ENCODE assay signal across 26 mouse cellular contexts in the genomic region with DNA sequence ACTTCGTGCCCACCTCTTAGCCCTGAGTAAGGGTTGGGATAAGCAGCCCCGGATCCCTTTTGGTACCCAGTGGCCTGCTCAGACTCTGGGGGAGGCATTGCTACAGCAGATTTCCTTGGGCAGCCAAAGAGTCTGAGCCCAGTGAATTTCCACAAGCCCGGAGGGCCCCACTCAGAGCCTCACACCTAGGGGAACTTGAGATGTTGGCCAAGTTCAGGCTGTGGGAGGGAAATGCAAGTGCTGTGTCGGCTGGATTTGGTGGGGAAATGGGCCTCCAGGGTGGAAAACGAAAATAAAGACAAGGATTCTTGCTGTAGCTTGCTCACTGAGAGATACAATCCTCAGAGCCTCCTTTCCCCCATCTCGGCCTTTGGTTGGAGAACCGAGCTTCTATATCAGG. TPM values are rescaled to one million over a fixed set of nuclear protein-coding genes. Genes with fewer than 3 reads are reported as not detected.
DNase-seq lines count a peak whose midpoint lies in the region; ATAC-seq and TF ChIP-seq lines count a peak whose summit lies in the region.
"Had no signal": no experiment of that assay in that cellular context is flagged by ENCODE, and none has a peak within 500 bp of the region (broad histone marks: within the 10 kb centered on the region; RNA-seq: fewer than 3 reads in every experiment).

No protein-coding gene starts in this region.

- no peaks in the 10 kb centered on the region for H3K9me3 ChIP-seq in limb, embryonic 10.5 days (replicated peaks)
- H3K9me3 ChIP-seq in limb, embryonic 14.5 days (ENCODE audit: control insufficient read depth, low read length): no peaks in the 10 kb centered on the region
- H3K9me3 ChIP-seq: embryonic facial prominence, embryonic 13.5 days; forebrain, embryonic 13.5 days; hindbrain, embryonic 10.5 days; intestine, embryonic 15.5 days; liver, embryonic 12.5 days; midbrain, embryonic 13.5 days had no signal

- peak; percentile 47 for ATAC-seq in limb, embryonic 14.5 days (ENCODE audit: low FRiP score, low read depth)
- ATAC-seq: activated CD4-positive, CD25-positive, alpha-beta regulatory T cell, adult 4 months; forebrain, embryonic 13.5 days; hindbrain, embryonic 16.5 days; intestine, embryonic 15.5 days; liver, embryonic 12.5 days; midbrain, embryonic 13.5 days had no signal

- H3K4me1 ChIP-seq in limb, embryonic 10.5 days: peaks cover 29% of the 10 kb centered on the region
- peaks cover 30% of the 10 kb centered on the region for H3K4me1 ChIP-seq in limb, embryonic 14.5 days (ENCODE audit: control insufficient read depth, insufficient read depth, low read length)
- H3K4me1 ChIP-seq: intestine, embryonic 15.5 days; liver, embryonic 12.5 days had no signal

- 78% methylated on average over 7 of the region's 7 CpGs for WGBS in limb, embryonic 10.5 days
- 55% methylated on average over 7 of the region's 7 CpGs for WGBS in limb, embryonic 14.5 days

- TF ChIP-seq CTCF in left cerebral cortex, adult 2 months (IDR thresholded peaks at IDR 0.05): no peak
- no peak for TF ChIP-seq CTCF in layer of hippocampus, adult 2 months (conservative IDR thresholded peaks at IDR 0.05)

- 0 out of 2 replicates have a peak, but pooled peaks cover 11% of the 10 kb centered on the region for H3K27me3 ChIP-seq in limb, embryonic 10.5 days (ENCODE audit: low read depth, poor library complexity, severe bottlenecking)
- H3K27me3 ChIP-seq in limb, embryonic 14.5 days (ENCODE audit: control insufficient read depth, insufficient read depth, low read length): no peaks in the 10 kb centered on the region
- H3K27me3 ChIP-seq: forebrain, embryonic 13.5 days; intestine, embryonic 15.5 days; liver, embryonic 12.5 days; midbrain, embryonic 13.5 days had no signal

- H3K4me3 ChIP-seq in left cerebral cortex, adult 2 months: no peak overlapping the region
- H3K4me3 ChIP-seq in limb, embryonic 10.5 days: no peak overlapping the region
- H3K4me3 ChIP-seq in limb, embryonic 14.5 days (replicated peaks; ENCODE audit: low read length): no peak overlapping the region
- no peak overlapping the region for H3K4me3 ChIP-seq in layer of hippocampus, adult 2 months
- H3K4me3 ChIP-seq: embryonic facial prominence, embryonic 13.5 days; forebrain, embryonic 13.5 days; gastrocnemius, adult 2 months; hindbrain, embryonic 10.5 days; intestine, embryonic 15.5 days; liver, embryonic 12.5 days; midbrain, embryonic 13.5 days had no signal

- H3K27ac ChIP-seq in left cerebral cortex, adult 2 months: peak overlapping the region; percentile 52
- peak overlapping the region; percentile 54; the same call in 1 of the 2 replicates for H3K27ac ChIP-seq in limb, embryonic 10.5 days
- H3K27ac ChIP-seq in limb, embryonic 14.5 days (replicated peaks; ENCODE audit: low read depth, low read length): peak overlapping the region; percentile 61; the same call in 1 of the 2 replicates
- no peak overlapping the region for H3K27ac ChIP-seq in layer of hippocampus, adult 2 months
- H3K27ac ChIP-seq: forebrain, embryonic 13.5 days; gastrocnemius, adult 2 months; hindbrain, embryonic 10.5 days; intestine, embryonic 15.5 days; liver, embryonic 12.5 days; midbrain, embryonic 13.5 days had no signal

- no peak for TF ChIP-seq POLR2A in limb, embryonic 14.5 days (IDR thresholded peaks at IDR 0.05; ENCODE audit: borderline replicate concordance, extremely low read depth, insufficient read depth, insufficient read length)

- no peak overlapping the region for H3K9ac ChIP-seq in limb, embryonic 14.5 days (ENCODE audit: low read depth, low read length, severe bottlenecking)
- H3K9ac ChIP-seq: embryonic facial prominence, embryonic 13.5 days; forebrain, embryonic 13.5 days; intestine, embryonic 15.5 days; liver, embryonic 12.5 days; midbrain, embryonic 13.5 days had no signal

- intact Hi-C loops in left cerebral cortex, adult 2 months (cut with DNase I): loop anchor here (1.0 kb wide), 1 partner anchor 82 kb away; no protein-coding TSS in a partner anchor
- intact Hi-C loops in left cerebral cortex, postnatal 14 days (cut with DNase I): no loop called here

- peak; percentile 30 for DNase-seq in kidney, adult 11 months
- DNase-seq in kidney, adult 9 months: no peak
- DNase-seq in left cerebral cortex, adult 2 months (ENCODE audit: extremely low spot score in 1 of 2, low spot score in 2 of 2): no peak
- no peak for DNase-seq in left cerebral cortex, postnatal 14 days (ENCODE audit: low spot score in 2 of 2)
- DNase-seq in limb, embryonic 10.5 days (ENCODE audit: low spot score): peak; percentile 24
- peak; percentile 13 for DNase-seq in limb, embryonic 14.5 days (ENCODE audit: low spot score)
- no peak for DNase-seq in layer of hippocampus, adult 2 months (ENCODE audit: low spot score in 2 of 2)
- DNase-seq: adrenal gland, adult 8-10 months; cerebellum, adult 2 months; cerebellum, postnatal 25 days; gastrocnemius, adult 2 months; kidney, postnatal 4 days; layer of hippocampus, adult 9-11 months; lung, adult 18-20 months; right cerebral cortex, postnatal 25 days; spleen, adult 18-20 months had no signal

- no peaks in the 10 kb centered on the region for H3K36me3 ChIP-seq in limb, embryonic 10.5 days
- no peaks in the 10 kb centered on the region for H3K36me3 ChIP-seq in limb, embryonic 14.5 days (ENCODE audit: control insufficient read depth, insufficient read depth, low read length)
- H3K36me3 ChIP-seq: embryonic facial prominence, embryonic 13.5 days; hindbrain, embryonic 10.5 days; intestine, embryonic 15.5 days; liver, embryonic 12.5 days; midbrain, embryonic 13.5 days had no signal

- no peak overlapping the region for H3K4me2 ChIP-seq in limb, embryonic 14.5 days (replicated peaks; ENCODE audit: low read depth, low read length, severe bottlenecking)
- H3K4me2 ChIP-seq: embryonic facial prominence, embryonic 13.5 days; forebrain, embryonic 13.5 days; heart, embryonic 11.5 days; intestine, embryonic 15.5 days; liver, embryonic 12.5 days; midbrain, embryonic 13.5 days had no signal

RNA-seq across cellular contexts. Expression of gene Trabd2b, which starts 28.0 kb away (rescaled TPM):
- 1 to 10 TPM; 4.8 to 6.7 TPM for total RNA-seq in left cerebral cortex, adult 2 months (2021)
- total RNA-seq in left cerebral cortex, postnatal 14 days (2021): 1 to 10 TPM; 4.1 to 4.9 TPM
- 0.34 and 0.56 TPM in 2 replicates for polyA plus RNA-seq in limb, embryonic 10.5 days (2016; fragmentation: Nextera tagmentation; extraction: Ambion mirVana)
- polyA plus RNA-seq in limb, embryonic 14.5 days (2012; rRNA removed): 6.2 and 7.4 TPM in 2 replicates
- 3.6 and 4.6 TPM in 2 replicates for polyA plus RNA-seq in limb, embryonic 14.5 days (2014; fragmentation: Nextera tagmentation; extraction: Ambion mirVana)
- 1 to 10 TPM; 1.5 to 1.6 TPM for total RNA-seq in layer of hippocampus, adult 2 months (2021)
- total RNA-seq: MEL had no signal
- polyA plus RNA-seq: activated CD4-positive, CD25-positive, alpha-beta regulatory T cell, adult 4 months had no signal

Comparison
In these comparisons a context has a peak if more than half of its experiments do, and no peak if none do; other contexts are left out.
1. DNase-seq: peak in kidney, adult 11 months (single experiment), limb, embryonic 10.5 days (single experiment) and limb, embryonic 14.5 days (single experiment); none in kidney, adult 9 months (single experiment), left cerebral cortex, adult 2 months (0 of 2), left cerebral cortex, postnatal 14 days (0 of 2) and layer of hippocampus, adult 2 months (0 of 2).